Mouse (Mus musculus): ENCODE results near the gene Tbrg4. TPM values are rescaled to one million over a fixed set of nuclear protein-coding genes. Genes with fewer than 3 reads are reported as not detected.

Tbrg4 gene
- total RNA-seq, 2 experiments from 2014 or later = 42.9 to 52.9 TPM

- 0 out of 2 replicates have a peak, but pooled peaks have one; percentile 16 for TF ChIP-seq CTCF (conservative IDR thresholded peaks at IDR 0.05)
- peak within 1 kb of the TSS; percentile 100 for H3K27ac ChIP-seq
- H3K4me3 ChIP-seq = peak within 1 kb of the TSS; percentile 62
- peak; percentile 77 to 91 for DNase-seq (ENCODE audit: low spot score in 2 of 2)
These were observed 20.1 kb downstream of the Tbrg4 start, which contains the start of gene Nacad for GRCm38 (mm10) chr11:6605491-6606399. Nacad (minus strand) TSS chr11:6606053.

GRCm38 (mm10) chr11:6605021-6605481 lies 20.8 kb downstream of the Tbrg4 start:
- peak; percentile 67 for TF ChIP-seq CTCF (conservative IDR thresholded peaks at IDR 0.05)

GRCm38 (mm10) chr11:6604604-6604936 lies 21.3 kb downstream of the Tbrg4 start:
- TF ChIP-seq CTCF (conservative IDR thresholded peaks at IDR 0.05) = no peak
- no peak for DNase-seq (ENCODE audit: low spot score in 2 of 2)
- Histone ChIP-seq H3K27ac (peak overlapping the region; percentile 100), H3K4me3 (peak overlapping the region; percentile 62)

More at GRCm38 (mm10) chr11:6605021-6605481, 20.8 kb downstream of the Tbrg4 start:
- Histone ChIP-seq H3K27ac (peak overlapping the region; percentile 100), H3K4me3 (peak overlapping the region; percentile 62)
- DNase-seq (ENCODE audit: low spot score in 2 of 2) = no peak

DNA sequence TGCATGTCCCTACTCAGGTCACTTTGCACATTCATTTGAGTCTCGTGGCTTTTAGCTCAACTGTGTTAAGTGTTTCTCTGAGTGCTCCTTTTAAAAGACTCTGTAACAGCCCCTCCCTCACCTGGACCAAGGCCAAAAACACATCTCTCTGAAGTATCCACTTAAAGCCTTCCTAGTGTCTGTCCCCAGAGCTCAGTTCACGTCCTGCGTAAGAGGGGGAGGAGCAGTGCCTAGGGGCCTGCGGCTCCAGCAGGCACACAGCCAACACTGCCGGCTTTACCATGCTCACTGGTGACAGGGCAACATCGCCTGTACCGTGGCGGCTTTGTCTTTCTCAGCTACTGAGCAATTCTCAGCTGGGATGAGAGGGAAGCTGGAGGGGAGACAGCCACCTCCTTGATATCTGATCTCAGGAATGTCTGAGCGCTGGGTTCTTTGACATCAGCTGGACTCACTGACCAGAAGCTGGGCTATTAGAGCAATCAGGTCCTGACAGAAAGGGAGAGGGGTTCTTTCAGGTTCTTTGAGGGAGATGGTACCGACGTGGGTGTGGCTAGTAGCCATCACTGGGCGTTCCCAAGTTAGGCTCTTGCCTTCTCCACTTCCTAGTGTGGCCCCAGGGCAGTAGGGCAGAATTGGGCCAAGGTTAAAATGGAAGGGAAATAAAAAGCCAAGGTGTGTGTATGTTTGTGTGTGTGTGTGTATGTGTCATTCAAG lies 21.8 kb downstream of the Tbrg4 start:
- peak; percentile 49 to 60 for DNase-seq (ENCODE audit: low spot score in 2 of 2)
- peak overlapping the region; percentile 100 for H3K27ac ChIP-seq
- TF ChIP-seq CTCF (conservative IDR thresholded peaks at IDR 0.05) = no peak

DNA sequence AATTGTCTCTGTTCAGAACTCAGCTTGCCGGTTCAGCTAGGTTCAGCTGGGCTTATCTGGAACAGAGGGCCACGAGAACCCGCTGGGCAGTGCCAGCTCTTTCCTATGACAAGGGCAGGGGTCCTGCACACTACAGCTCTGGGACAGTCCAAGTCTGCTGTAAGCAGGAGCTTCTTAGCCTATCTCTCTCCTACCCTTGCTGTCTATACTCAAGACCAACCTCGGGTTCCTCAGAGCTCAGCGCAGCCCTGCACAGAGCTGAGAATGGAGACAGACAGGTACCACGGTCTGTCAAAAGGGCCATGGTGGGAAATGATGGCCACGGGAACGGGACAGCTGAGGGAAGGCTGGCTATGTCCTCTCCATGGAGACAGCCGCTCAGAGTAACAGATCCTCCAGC lies 22.6 kb downstream of the Tbrg4 start:
- TF ChIP-seq CTCF (conservative IDR thresholded peaks at IDR 0.05) = no peak
- Histone ChIP-seq H3K27ac (peak overlapping the region; percentile 100; the same call in 1 of the 2 replicates), H3K4me3 (peak overlapping the region; percentile 62; the same call in 1 of the 2 replicates)
- no peak for DNase-seq (ENCODE audit: low spot score in 2 of 2)

More for the DNA sequence above, 21.8 kb downstream of the Tbrg4 start:
- H3K4me3 ChIP-seq = peak overlapping the region; percentile 62

- DNase-seq (ENCODE audit: low spot score in 2 of 2) = no peak
- peak overlapping the region; percentile 100; the same call in 1 of the 2 replicates for H3K27ac ChIP-seq
- TF ChIP-seq CTCF (conservative IDR thresholded peaks at IDR 0.05) = no peak
These were observed 23.2 kb downstream of the Tbrg4 start for GRCm38 (mm10) chr11:6602662-6603061.

DNA sequence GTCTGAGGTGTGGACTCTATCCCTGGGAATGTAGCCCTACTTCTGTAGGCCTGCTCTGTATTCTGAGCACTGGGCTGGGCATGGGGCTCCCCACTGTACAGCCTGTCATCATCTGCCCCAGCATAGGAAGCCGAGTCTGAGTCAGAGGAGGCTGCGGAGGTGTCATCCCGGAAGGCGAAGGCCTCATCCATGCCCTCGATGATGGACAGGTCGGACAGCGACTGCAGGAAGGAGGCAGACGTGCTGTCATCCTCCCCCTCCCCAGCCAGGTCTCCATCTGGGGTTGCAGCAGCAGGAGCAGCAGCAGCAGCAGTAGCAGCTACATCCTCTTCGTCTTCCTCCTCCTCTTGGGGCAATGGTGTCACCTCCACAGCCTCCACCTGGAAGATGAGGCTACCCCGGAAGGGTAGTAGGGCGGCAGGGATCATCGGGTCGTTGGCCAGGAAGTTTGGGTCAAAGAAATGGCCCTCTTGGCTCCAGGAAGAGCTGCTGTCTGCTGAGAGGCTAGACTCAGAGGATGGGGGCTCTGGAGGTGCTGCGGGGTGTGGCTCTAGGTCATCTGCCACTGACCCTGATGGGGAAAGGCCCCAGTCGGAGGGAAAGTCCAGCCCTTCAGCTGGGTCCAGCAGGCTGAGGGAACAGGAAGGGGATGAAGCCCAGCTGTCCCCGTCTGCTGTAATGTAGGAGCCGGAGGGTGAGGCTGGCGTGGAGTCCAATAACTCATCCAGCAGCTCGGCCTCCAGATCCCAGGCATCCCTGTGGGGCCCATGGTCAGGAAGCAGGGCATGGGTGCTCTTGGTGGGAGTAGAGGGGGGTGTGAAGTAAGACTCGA lies 24.0 kb downstream of the Tbrg4 start:
- Histone ChIP-seq H3K27ac (no peak overlapping the region), H3K4me3 (no peak overlapping the region)
- no peak for TF ChIP-seq CTCF (conservative IDR thresholded peaks at IDR 0.05)
- no peak for DNase-seq (ENCODE audit: low spot score in 2 of 2)

More at GRCm38 (mm10) chr11:6602662-6603061, 23.2 kb downstream of the Tbrg4 start:
- H3K4me3 ChIP-seq = no peak overlapping the region

- no peak overlapping the region for H3K27ac ChIP-seq
- TF ChIP-seq CTCF (conservative IDR thresholded peaks at IDR 0.05) = no peak
- no peak overlapping the region for H3K4me3 ChIP-seq
- DNase-seq (ENCODE audit: low spot score in 2 of 2) = no peak
These were observed 25.5 kb downstream of the Tbrg4 start for GRCm38 (mm10) chr11:6600284-6600944.

GRCm38 (mm10) chr11:6599831-6600230 lies 26.0 kb downstream of the Tbrg4 start:
- H3K4me3 ChIP-seq = no peak overlapping the region
- no peak for TF ChIP-seq CTCF (conservative IDR thresholded peaks at IDR 0.05)
- no peak for DNase-seq (ENCODE audit: low spot score in 2 of 2)
- peak overlapping the region; percentile 58; the same call in 1 of the 2 replicates for H3K27ac ChIP-seq

GRCm38 (mm10) chr11:6599011-6599681 lies 26.7 kb downstream of the Tbrg4 start:
- DNase-seq (ENCODE audit: low spot score in 2 of 2) = peak in 1 of 2 experiments; percentile 22
- TF ChIP-seq CTCF (conservative IDR thresholded peaks at IDR 0.05) = no peak
- peak overlapping the region; percentile 58 for H3K27ac ChIP-seq
- peak overlapping the region; percentile 17; the same call in 1 of the 2 replicates for H3K4me3 ChIP-seq
